28 mouse cellular contexts compared by ENCODE assay signal in the genomic region with DNA sequence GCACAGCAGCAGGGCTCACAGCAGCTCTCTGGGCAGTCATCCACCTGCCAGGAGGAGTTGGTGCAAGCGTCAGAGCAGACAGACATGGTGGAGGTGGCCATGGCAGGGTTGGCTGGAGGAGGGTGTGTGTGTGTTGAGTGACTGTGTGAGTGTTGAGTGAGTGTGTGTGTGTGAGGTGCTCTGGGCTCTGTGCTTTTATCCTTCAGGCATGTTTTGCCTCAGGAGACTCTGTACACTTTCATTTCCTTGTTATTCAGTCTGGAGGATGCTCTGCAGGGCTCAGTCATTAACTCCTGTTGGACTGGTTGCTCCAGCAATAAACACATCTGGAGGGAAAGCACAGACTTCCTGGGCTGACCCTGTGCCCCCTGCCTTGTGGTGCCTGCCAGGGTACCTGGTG. TPM values are rescaled to one million over a fixed set of nuclear protein-coding genes. Genes with fewer than 3 reads are reported as not detected.
"Had no signal": no experiment of that assay in that cellular context is flagged by ENCODE, and none has a peak within 500 bp of the region (broad histone marks: within the 10 kb centered on the region; RNA-seq: fewer than 3 reads in every experiment).

A gene (minus strand): TSS at position 101 of the 400 bp plus-strand sequence.

RNA-seq across cellular contexts. Expression of the gene that starts here (rescaled TPM):
- polyA plus RNA-seq: limb, embryonic 11.5 days; limb, embryonic 12.5 days; limb, embryonic 13.5 days; limb, embryonic 14.5 days; limb, embryonic 15.5 days; liver, adult 2 months; liver, embryonic 11.5 days; liver, embryonic 12.5 days; liver, embryonic 13.5 days; liver, embryonic 14.5 days; liver, embryonic 15.5 days; liver, embryonic 16.5 days; liver, postnatal 0 days; lung, adult 2 months; lung, embryonic 14.5 days; lung, embryonic 15.5 days; lung, embryonic 16.5 days; lung, postnatal 0 days; macrophage; midbrain, embryonic 10.5 days; midbrain, embryonic 11.5 days; midbrain, embryonic 12.5 days; midbrain, embryonic 14.5 days; midbrain, embryonic 15.5 days; midbrain, embryonic 16.5 days; midbrain, postnatal 0 days; neural tube, embryonic 11.5 days; neural tube, embryonic 12.5 days had no signal
